Mouse (Mus musculus) CD4-positive helper T cell, adult 2 months (primary cell): ENCODE results near the gene Ppp5c.
A peak's percentile ranks its signal among the peaks of the same experiment; 100 is the strongest.

ENCODE experiments used
- DNase-seq: peaks from one replicate; pipeline ENCODE4 v3.0.0-alpha.2; 2012; ENCODE audit warnings: low read depth, missing footprints, low spot score

Ppp5c gene

GRCm38 (mm10) chr7:17017036-17017435 is 10.7 kb downstream of the Ppp5c start:
- DNase-seq: no peak

GRCm38 (mm10) chr7:17015381-17015780 is 12.3 kb downstream of the Ppp5c start:
- no peak for DNase-seq

- DNase-seq: no peak
Observed at GRCm38 (mm10) chr7:17011909-17012590, 15.7 kb downstream of the Ppp5c start.

DNA sequence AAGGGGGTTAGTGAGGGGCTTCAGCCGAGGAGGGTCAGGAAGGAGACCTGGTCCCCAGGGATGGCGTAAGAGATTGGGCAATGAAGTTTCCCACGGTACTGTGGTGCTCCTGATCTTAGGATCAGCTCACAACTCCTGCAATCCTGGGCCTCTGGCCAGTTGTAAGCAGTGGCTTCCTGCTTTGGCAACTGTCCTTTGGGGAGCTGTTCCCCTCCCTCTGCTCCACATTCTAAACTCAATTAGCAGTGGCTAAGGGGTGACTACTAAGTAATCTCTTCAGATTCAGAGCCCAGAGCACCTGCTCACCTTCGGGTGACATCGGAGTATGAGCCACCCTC is 17.7 kb downstream of the Ppp5c start:
- no peak for DNase-seq

DNA sequence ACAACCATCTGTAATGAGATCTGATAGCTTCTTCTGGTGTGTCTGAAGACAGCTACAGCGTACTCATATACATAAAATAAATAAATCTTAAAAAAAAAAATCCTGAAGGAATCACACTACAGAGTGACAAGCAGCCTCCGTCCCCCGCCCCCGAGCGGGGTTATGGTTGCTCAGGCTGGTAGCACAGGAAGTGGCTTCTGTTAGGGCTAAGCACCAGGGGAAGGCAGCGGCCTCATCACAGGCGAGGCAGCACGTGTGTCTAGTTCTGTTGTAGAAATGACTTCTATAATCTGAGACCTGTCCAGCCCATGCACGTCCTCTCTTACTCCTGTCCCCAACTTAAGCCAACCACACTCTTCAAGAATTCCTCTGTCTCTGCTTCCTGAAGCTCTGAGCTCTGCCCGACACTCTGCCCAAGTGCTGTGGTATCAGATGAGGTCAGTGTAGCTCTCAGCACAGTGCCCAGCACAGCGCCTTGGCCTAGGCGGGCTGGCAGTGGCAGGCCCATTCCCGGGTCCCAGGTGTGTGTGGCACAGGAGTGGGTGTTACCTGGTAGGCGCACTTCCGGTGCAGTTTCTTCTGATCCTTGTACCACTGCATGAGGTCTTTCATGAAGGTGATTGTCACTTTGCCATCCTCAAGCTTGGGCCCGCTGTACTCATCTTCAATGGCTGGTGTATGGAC is 18.3 kb downstream of the Ppp5c start:
- DNase-seq: peak; percentile 60

- peak; percentile 55 for DNase-seq
Observed at GRCm38 (mm10) chr7:17007300-17007699, 20.4 kb downstream of the Ppp5c start.

DNA sequence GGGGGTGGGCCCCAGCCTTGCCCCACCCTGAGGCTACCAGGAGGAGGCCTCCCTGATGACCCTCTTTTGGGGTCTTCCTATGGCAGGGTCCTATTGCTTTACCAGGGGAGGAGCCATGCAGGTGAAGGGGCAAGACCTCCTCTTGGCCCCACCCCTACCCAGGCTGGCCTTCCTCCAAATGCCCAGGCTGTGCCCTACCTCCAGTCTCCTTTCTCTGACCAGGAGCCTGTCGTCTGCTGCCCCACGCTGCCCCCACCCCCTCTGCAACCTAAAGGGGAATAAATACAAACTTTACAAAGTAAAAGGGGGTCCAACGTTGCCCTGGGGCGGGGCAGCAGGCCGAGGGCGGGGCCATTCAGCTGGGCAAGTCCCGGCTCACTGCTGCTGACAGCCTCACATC is 23.0 kb downstream of the Ppp5c start:
- no peak for DNase-seq

DNA sequence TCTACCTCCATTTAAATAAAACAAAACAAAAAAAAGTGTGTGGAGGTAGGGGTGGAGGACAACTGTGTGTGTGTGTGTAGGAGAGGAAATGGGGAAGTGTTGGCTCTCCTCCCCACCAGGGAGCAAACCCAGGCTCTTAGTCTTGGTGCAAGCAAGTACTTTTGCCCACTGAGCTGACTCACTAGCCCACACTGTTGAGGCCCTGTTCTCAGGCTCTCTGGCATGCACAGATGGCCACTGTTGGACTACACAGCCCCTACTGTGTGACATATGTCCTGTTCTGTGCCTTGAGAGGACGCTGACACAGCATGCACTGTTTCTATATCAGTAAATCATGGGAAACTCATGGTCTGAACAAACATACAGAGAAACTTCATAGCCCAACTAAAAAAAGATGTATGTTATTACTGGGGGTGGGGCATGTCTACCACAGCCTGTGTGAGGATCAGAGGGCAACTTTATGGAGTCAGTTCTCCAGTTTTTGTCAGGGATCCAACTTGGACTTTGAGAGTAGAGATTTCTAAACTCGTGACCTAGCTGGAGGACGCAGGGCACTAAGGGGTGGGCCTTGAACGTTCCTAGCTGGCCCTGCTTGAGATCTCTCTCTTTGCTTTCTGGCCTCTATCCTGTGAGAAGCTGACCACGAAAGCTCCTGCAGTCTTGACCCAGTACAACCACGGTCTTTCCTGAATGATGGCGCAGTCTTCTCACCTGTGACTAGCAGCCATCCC is 24.3 kb downstream of the Ppp5c start:
- DNase-seq: no peak

DNA sequence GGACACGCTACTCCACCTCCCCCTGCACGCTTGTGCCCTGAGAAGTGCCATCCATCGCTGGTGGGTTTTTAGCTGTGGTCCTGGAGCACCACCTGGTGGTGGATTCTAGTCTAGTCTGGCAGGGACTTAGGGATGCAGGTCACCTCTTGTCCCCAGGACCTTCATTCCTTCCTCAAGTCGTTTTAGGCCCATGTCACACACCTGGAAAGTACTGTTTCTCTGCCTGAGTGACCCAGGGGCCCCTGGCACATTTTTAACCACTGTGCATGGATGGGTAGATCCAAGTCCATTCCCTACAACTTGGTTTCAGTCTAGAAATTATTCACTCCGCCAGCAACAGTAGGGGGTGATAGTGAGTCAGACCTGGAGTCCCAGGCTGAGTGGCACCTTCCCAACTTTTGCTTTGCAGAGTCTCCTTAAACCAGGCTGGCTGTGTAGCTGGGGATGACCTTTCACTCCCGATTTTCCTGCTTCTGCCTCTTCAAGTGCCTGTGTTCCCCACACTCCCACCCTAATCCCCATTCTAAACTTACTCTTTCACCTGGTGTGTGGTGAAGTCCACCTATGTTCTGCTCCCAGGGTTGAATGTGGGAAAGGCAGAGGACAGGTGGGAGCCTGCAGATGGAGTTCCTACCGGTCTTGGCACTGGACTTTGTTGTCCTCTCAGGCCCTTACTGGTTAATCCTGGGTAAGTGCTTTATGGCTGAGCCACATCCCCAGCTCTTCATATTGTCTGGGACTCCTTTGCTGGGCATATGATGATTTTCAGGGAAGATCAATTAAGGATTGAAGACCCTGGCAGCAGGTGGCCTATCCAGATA is 25.1 kb downstream of the Ppp5c start:
- peak; percentile 85 for DNase-seq

DNA sequence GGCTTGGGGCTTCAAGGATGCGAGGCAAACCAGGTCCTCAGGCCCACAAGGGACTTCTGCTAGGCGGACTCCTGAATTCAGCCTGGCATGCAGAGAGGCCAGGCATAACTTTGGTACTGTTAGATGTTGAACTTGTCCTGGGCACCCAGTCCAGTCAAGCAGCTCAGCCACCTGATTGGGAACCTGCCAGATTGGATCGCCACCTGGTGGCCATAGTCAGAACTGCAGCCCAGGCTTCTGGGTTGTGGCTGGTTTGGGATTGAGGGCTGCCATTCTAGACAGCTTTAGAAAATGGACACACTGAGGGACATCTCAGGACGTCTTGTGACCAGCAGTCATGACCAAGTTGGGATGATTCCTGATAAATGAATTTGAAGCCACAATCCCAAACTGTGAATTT is 28.1 kb downstream of the Ppp5c start:
- DNase-seq: peak; percentile 70

GRCm38 (mm10) chr7:16999233-16999632 is 28.5 kb downstream of the Ppp5c start:
- DNase-seq: no peak

DNA sequence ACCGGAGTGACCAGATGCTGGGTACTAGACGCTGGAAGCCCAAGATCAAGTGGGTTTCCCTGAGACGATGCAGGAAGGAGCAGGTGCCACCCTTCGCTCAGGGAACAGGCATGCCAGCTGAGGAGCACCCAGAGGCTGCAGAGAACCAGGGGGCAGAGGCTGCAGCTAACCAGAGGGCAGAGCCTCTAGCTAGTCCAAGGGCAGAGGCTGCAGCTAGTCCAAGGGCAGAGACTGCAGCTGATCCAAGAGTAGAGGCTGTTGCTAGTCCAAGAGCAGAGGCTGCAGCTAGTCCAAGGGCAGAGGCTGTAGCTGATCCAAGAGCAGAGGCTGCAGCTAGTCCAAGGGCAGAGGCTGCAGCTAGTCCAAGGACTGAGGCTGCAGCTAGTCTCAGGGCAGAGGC is 32.4 kb downstream of the Ppp5c start:
- no peak for DNase-seq

DNA sequence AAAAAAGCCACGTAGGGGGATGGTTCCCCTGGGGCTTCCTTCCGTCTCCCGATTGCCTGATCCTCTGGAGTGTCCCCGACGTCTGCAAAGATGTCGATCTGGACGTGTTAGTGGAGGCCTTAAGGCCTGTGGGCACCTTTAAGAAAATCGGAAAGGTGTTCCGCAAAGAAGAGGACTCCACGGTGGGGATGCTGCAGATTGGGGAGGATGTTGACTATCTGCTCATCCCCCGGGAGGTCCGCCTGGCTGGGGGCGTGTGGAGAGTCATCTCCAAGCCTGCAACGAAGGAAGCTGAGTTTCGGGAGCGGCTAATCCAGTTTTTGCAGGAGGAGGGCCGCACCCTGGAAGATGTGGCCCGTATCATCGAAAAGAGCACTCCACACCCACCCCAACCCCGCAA is 33.3 kb downstream of the Ppp5c start:
- DNase-seq: no peak

DNA sequence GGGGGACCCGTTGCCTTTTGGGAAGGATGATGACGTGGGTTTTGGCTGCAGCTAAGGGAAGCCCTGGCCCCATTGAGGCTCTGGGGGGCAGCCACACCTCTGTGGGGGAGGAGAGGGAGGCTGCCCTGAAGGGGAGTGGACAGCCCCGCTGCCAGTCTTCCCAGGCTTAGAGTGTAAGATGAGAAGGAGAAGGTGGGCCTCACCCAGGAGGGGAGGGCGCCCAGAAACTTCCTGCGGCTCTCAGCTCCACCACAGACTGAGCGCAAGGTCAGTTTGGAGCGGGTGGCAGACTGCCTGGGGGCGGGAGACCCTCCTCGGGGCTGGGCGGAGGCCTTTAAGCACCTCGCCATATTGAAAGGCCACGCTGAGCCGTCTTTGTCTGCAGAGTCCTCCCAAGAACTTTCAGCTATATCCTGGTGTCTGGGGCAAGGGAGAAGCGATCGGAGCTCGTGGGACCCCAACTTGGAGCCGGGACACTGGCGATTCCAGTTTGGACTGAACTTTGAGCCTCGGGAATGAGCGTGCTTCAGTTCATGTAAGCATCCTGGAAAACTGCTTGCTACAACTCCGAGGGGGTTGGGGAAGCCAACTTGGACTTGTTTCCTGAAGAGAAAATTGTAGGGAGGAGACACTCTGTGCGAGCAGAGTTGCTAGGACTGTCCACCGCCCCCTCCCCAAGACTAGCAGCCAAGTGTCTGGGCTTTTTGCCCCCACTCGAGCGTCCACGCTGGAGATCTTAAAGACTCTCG is 33.9 kb downstream of the Ppp5c start:
- no peak for DNase-seq

DNA sequence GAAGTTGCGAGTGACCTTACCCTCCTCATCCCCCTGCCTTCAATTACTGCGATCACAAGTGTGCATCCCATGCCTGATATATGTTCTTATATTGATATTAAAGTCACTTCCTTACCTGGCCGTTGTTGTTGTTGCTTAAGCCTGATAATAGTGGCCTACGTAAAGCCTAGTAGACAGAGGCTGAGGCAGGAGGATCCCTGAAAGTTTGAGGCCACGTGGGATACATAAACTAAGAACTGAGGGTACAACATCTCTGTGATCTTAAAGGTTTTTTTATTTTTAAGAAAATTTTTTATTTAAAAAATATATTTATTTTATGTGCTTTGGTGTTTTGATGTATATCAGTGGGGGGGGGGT is 35.3 kb downstream of the Ppp5c start, which contains the start of gene Ccdc8:
Gene Ccdc8, plus strand, starts transcription at position 258 of the 357 bp plus-strand sequence.
- DNase-seq: no peak

DNA sequence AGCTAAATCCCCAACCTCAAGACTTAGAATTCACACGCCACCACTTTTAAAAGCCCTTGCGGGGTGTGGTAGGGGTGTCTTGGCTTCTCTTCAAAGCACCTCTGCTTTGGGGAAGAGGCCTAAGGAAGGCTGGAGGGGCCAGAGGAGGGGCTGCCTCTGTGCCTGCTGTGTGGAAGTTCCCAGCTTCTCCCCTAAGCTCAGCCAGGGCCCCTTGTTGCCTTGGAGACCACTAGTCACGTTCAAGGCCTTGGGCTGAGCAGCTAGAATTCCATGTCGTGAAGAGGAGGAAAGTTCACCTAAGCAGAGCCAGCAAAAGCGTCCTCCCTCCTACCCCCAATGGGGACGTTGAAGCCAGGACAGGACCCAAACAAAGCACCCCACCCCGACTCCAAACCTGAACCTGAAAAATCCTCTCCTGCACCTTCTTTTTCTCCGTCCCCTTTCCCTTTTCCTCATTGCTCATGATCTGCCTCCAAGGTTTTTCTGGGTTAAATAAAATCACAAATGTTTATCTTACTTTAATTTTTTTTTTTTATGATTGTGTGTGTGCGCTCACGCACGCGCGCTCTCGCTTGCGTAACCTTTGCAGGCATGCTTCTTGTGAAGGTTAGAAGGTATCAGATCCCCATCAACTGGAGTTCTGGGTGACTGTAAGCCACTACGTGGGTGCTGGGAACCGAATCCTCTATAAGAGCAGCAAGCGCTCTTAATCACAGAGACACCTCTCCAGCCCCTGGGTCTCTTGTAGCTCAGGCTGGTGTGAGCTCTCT is 35.9 kb downstream of the Ppp5c start:
- no peak for DNase-seq

DNA sequence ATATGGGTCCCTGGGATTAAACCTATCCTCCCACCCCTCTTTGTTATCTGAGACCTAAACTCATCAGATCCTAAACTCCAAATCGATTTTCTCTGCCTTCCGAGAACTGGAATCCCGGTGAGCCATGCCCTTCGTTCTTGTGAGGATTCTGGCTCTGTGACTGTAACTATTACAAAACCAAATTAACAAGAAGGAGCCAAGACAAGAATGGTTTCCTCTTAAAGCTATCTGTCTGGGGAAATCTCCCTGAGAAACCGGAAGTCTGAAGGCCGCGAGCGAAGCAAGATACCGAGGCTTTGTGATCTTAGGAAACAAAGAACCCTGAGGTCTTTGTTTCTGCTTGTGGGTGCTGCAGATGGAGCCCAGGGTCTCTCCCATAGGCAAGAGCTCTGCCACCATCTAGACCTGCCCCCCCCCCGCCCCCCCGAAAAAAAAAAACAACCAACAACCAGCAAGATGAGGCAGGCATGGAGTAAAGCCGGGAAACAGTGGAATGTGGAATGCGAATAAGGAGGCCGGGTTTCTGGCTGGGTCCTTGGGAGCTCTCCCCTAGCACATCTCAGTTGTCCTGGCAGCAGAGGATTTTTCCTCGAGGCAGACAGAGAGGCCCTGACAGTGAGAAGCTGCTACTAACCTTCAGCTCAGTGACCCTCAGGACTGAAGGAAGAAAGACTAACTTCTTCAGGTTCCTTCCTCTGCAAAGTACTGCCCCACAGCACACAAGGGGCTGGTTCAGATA is 37.5 kb downstream of the Ppp5c start:
- DNase-seq: peak; percentile 72

DNA sequence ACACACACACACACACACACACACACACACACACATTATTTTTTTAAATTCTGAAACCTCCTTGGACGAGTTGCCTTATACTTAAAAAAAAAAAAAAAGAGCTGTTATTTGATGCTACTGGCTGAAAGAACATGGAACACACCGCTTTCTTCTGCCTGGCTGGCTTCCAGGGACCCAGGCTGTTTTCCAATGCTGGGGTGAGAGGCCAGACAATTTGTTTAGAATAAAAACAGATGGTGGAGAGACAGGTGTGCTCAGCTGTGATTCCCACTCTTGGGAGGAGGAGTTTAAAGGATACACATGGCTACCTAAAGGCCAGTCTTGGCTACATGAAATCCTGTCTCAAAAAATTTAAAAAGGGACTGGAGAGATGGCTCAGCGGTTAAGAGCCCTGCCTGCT is 39.3 kb downstream of the Ppp5c start:
- no peak for DNase-seq

- no peak for DNase-seq
Observed at GRCm38 (mm10) chr7:16987541-16988149, 40.1 kb downstream of the Ppp5c start.
